Mouse (Mus musculus): ENCODE data around the gene Cit. TPM values are rescaled to one million over a fixed set of nuclear protein-coding genes. Genes with fewer than 3 reads are reported as not detected.

The Cit gene
- polyA plus RNA-seq (2012; rRNA removed), result 4.1 and 5.8 TPM in 2 replicates

DNA sequence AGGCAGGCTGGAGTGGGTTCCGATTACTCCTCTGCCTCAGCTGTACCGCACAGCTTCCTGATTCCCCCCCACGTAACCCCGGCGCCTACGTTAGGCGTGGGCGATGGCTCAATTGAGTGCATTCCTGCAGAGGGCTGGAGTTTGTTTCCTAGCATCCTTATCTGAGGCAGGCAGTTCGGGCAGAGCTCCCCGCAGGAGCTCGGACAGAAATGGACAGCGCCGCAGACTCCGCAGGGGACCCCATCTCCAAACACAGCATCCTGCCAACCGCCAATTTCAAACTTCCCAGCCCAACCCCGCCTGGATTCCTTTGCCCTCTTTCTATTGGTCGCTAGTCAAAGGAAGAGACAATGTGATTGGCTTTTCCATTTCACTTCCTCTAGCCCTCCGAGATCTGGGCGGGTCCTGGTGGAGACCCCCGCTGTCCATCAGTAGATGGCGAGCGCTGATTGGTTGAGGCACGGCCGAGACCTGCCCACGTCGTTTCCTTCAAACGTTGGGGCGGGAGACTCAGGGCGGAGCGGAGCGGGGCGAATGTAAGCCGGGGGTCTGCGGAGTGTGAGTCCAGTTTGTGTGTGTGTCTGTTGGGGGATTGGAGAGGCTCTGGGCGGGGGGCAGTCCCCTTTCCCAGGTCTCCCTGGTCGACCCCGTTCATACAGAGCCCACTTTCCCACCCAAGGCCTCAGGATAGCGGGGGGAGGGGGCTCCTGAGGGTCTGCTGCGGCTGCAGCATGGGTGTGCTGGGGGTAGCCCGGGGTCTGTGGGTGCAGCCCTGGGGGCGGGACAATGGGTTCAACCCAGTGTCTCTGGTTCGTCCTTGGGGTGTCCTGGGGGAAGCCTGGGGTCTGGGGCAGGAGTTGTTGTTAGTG lies at the start of gene Cit:
Cit (plus strand) TSS at position 513 of the 869 bp plus-strand sequence.

DNA sequence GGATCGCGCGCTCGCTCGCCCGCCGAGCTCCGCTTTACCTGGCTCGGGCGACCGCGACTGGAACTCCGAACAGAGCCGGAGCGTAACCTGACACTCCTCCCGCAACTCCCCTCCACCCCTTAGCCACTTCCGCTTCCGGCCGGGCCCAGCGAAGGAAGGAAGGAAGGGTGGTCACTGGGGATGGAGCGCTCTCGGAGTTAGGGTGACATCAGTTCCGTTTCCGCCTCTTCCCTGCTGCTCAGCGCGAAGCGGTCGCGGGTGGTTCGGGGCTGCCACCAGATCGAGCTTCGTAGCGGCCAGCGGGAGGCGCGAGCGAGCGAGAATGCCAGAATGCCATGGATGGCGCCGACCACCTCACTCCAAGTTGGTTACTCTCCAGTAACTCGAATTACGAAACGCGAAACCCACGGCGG lies 179.3 kb downstream of the Cit start, which contains the start of gene Prkab1:
Prkab1 (minus strand) TSS at position 182 of the 413 bp plus-strand sequence.

Other genes starting within 250 kb of the Cit start
- gene Rab35, start 213.4 kb upstream of the Cit start, polyA plus RNA-seq (2012; rRNA removed), result 55.2 and 84.2 TPM in 2 replicates
- 19.0 and 23.6 TPM in 2 replicates for gene Bicdl1, start 113.7 kb upstream of the Cit start, polyA plus RNA-seq (2012; rRNA removed)
- gene Prkab1, start 179.2 kb downstream of the Cit start, polyA plus RNA-seq (2012; rRNA removed), result 175 and 193 TPM in 2 replicates
- gene Tmem233, start 238.0 kb downstream of the Cit start, polyA plus RNA-seq (2012; rRNA removed), result not detected in 2 replicates

Data from colon, adult 2 months (tissue).